In the genomic region with DNA sequence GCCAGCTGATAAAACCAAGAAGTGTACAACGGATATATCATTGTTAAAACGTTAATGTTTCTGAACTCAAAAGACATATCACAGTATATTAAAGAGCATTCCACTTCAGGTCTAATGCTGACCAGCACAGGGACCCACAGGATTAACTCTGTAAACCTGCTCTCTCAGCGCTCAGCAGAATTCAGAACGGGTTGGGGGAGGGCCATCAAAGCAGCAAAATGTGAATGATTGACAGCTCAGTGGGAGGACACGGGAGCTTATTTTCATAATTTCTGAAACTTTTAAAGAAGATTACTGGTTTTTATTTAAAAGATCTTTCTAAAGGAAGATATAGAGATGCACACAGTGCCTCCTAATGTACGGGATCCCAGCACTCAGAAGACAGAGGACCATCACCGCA, we compare ENCODE assay signal across 13 mouse cellular contexts. TPM values are rescaled to one million over a fixed set of nuclear protein-coding genes. Genes with fewer than 3 reads are reported as not detected.
"Had no signal": no experiment of that assay in that cellular context is flagged by ENCODE, and none has a peak within 500 bp of the region (broad histone marks: within the 10 kb centered on the region; RNA-seq: fewer than 3 reads in every experiment).

No protein-coding gene starts in this region.

- H3K4me2 ChIP-seq: limb, embryonic 13.5 days; midbrain, embryonic 13.5 days; neural tube, embryonic 15.5 days had no signal

- H3K9me3 ChIP-seq: limb, embryonic 13.5 days; midbrain, embryonic 13.5 days; neural tube, embryonic 15.5 days had no signal

- DNase-seq: layer of hippocampus, adult 9-11 months; layer of hippocampus, postnatal 36 days; left cerebral cortex, postnatal 4 days; right cerebral cortex, adult 18-20 months; right cerebral cortex, postnatal 25 days; thymus, postnatal 36 days had no signal

- ATAC-seq: intestine, embryonic 16.5 days had no signal

- H3K27ac ChIP-seq: limb, embryonic 13.5 days; liver, embryonic 14.5 days; midbrain, embryonic 13.5 days; neural tube, embryonic 15.5 days had no signal

- H3K9ac ChIP-seq: limb, embryonic 13.5 days; liver, embryonic 14.5 days; midbrain, embryonic 13.5 days; neural tube, embryonic 15.5 days had no signal

- H3K4me3 ChIP-seq: limb, embryonic 13.5 days; midbrain, embryonic 13.5 days; myocyte; neural tube, embryonic 15.5 days had no signal

- H3K27me3 ChIP-seq: limb, embryonic 13.5 days; midbrain, embryonic 13.5 days; neural tube, embryonic 15.5 days had no signal

- H3K36me3 ChIP-seq: midbrain, embryonic 13.5 days; neural tube, embryonic 15.5 days had no signal

RNA-seq across cellular contexts. Expression of a gene that starts 29.9 kb away (rescaled TPM):
- total RNA-seq: megakaryocyte-erythroid progenitor cell, adult 5-6 weeks had no signal
